Mouse (Mus musculus): ENCODE results near the gene Kcnip4. TPM values are rescaled to one million over a fixed set of nuclear protein-coding genes. Genes with fewer than 3 reads are reported as not detected.

Kcnip4 gene
- total and polyA plus RNA-seq, 3 experiments: 0.19 TPM; not detected in 2

DNA sequence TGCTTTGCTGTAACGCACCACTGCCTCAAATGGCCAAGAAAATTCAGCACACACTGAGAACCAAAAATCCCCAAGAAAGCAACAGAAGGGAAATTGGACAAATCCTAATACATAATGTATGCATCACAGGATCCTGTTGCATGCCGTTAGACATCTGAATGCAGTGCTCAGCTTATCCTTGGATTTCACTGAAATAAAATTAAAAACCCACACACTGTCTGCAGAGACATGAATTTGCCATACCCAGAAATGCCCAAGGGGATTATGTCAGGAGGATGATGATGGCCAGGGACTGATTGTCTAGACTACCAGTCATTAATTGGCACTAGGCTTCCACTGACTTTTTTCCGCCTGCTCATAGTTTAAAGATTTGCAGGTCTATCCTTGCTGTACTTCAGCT lies 818.7 kb downstream of the Kcnip4 start:
- TF ChIP-seq POLR2A (IDR thresholded peaks at IDR 0.05; ENCODE audit: control insufficient read depth in 1 of 2, insufficient read depth in 1 of 2, low read depth in 1 of 2, low read length in 2 of 2, poor library complexity in 1 of 2) (no peak), CHD1 (IDR thresholded peaks at IDR 0.05; ENCODE audit: low read depth, low read length) (no peak), ELF1 (IDR thresholded peaks at IDR 0.05; ENCODE audit: low read depth, low read length) (no peak), SMC3 (IDR thresholded peaks at IDR 0.05; ENCODE audit: low read depth, low read length) (no peak), MXI1 (IDR thresholded peaks at IDR 0.05; ENCODE audit: low read depth, low read length) (no peak), NELFE (IDR thresholded peaks at IDR 0.05; ENCODE audit: low read depth, low read length) (no peak), MYB (IDR thresholded peaks at IDR 0.05; ENCODE audit: low read depth, low read length) (no peak)
- no peak for DNase-seq (ENCODE audit: low read depth, low spot score)
- no peak overlapping the region for H3K9ac ChIP-seq (ENCODE audit: control insufficient read depth, low read depth, low read length, poor library complexity, severe bottlenecking)
- H3K79me2 ChIP-seq (ENCODE audit: control insufficient read depth, insufficient read depth, low read length, poor library complexity): no peaks in the 10 kb centered on the region
- no peaks in the 10 kb centered on the region; a peak in 1 of 4 replicates for H3K27me3 ChIP-seq (ENCODE audit: control insufficient read depth in 1 of 2, insufficient read depth in 2 of 2, low read length in 2 of 2)
- H3K9me3 ChIP-seq (replicated peaks; ENCODE audit: insufficient read depth, low read length): no peaks in the 10 kb centered on the region
- H3K4me1 ChIP-seq (ENCODE audit: control insufficient read depth in 1 of 2, insufficient read depth in 2 of 2, low read length in 2 of 2): no peaks in the 10 kb centered on the region
- H3K4me3 ChIP-seq (ENCODE audit: control insufficient read depth in 1 of 2, insufficient read depth in 1 of 2, low read depth in 2 of 2, low read length in 2 of 2): no peak overlapping the region
- no peaks in the 10 kb centered on the region for H3K36me3 ChIP-seq (ENCODE audit: control insufficient read depth in 1 of 2, insufficient read depth in 2 of 2, low read length in 2 of 2)
- no peak overlapping the region for H3K27ac ChIP-seq (ENCODE audit: control insufficient read depth, low read depth, low read length)

GRCm38 (mm10) chr5:48687068-48687467 lies 837.6 kb downstream of the Kcnip4 start:
- Histone ChIP-seq H3K79me2 (ENCODE audit: control insufficient read depth, insufficient read depth, low read length, poor library complexity) (no peaks in the 10 kb centered on the region), H3K4me1 (ENCODE audit: control insufficient read depth in 1 of 2, insufficient read depth in 2 of 2, low read length in 2 of 2) (no peaks in the 10 kb centered on the region), H3K27ac (ENCODE audit: control insufficient read depth, low read depth, low read length) (no peak overlapping the region), H3K9me3 (replicated peaks; ENCODE audit: insufficient read depth, low read length) (no peaks in the 10 kb centered on the region), H3K9ac (ENCODE audit: control insufficient read depth, low read depth, low read length, poor library complexity, severe bottlenecking) (no peak overlapping the region), H3K27me3 (ENCODE audit: control insufficient read depth in 1 of 2, insufficient read depth in 2 of 2, low read length in 2 of 2) (no peaks in the 10 kb centered on the region; a peak in 1 of 4 replicates), H3K36me3 (ENCODE audit: control insufficient read depth in 1 of 2, insufficient read depth in 2 of 2, low read length in 2 of 2) (no peaks in the 10 kb centered on the region), H3K4me3 (ENCODE audit: control insufficient read depth in 1 of 2, insufficient read depth in 1 of 2, low read depth in 2 of 2, low read length in 2 of 2) (no peak overlapping the region)
- no peak for TF ChIP-seq MXI1 (IDR thresholded peaks at IDR 0.05; ENCODE audit: low read depth, low read length)
- no peak for TF ChIP-seq ZMIZ1 (IDR thresholded peaks at IDR 0.05; ENCODE audit: low read depth, low read length)
- TF ChIP-seq ZNF384 (IDR thresholded peaks at IDR 0.05; ENCODE audit: low read depth, low read length): no peak
- TF ChIP-seq MEF2A (IDR thresholded peaks at IDR 0.05; ENCODE audit: extremely low read depth, insufficient replicate concordance, low read depth, low read length, poor library complexity, severe bottlenecking): no peak
- TF ChIP-seq BHLHE40 (IDR thresholded peaks at IDR 0.05; ENCODE audit: borderline replicate concordance, low read depth, low read length): no peak
- no peak for DNase-seq (ENCODE audit: low read depth, low spot score)

DNA sequence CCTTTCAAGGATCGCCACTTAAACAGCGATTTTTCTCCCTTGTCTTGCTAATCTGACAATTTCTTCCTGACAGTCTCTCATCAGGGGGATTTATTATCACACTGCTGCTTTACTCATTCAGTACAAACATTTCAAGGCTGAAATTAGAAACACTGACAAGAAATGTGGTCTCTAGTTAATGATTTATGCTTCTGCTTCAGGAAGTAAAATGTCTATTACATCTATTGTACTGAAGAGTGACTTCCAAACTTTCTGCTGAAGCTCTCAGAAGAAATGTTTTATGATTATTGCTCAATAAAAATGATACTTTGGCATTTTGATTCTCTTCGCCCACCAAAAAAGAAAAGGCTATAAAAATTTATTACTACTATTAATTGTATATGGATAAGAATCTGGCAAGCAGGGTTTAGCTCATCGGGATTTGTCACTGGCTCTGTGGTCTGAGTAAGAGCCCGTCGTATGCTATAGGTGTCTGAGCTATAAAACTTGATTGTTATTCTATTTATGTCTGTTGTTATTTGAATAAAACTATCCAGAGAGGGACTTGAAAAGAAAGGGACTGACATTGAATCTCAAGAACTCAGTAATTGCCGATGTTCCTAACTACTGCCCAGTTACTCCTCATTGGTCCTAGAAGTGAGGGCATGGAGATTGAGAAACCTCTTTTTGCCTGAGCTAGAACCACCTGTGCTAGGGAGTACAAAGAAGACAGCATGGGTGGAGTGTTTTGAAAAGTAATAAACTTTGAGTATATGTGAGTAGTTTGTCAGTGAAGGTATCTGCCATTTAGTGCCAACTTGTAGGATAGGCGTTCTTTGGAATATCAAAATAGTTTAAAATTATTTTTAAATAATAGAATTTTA lies 844.7 kb downstream of the Kcnip4 start:
- no peak for DNase-seq (ENCODE audit: low read depth, low spot score)
- Histone ChIP-seq H3K4me1 (ENCODE audit: control insufficient read depth in 1 of 2, insufficient read depth in 2 of 2, low read length in 2 of 2) (no peaks in the 10 kb centered on the region), H3K4me3 (ENCODE audit: control insufficient read depth in 1 of 2, insufficient read depth in 1 of 2, low read depth in 2 of 2, low read length in 2 of 2) (no peak overlapping the region), H3K9me3 (replicated peaks; ENCODE audit: insufficient read depth, low read length) (no peaks in the 10 kb centered on the region), H3K79me2 (ENCODE audit: control insufficient read depth, insufficient read depth, low read length, poor library complexity) (no peaks in the 10 kb centered on the region), H3K27me3 (ENCODE audit: control insufficient read depth in 1 of 2, insufficient read depth in 2 of 2, low read length in 2 of 2) (no peaks in the 10 kb centered on the region; a peak in 1 of 4 replicates), H3K36me3 (ENCODE audit: control insufficient read depth in 1 of 2, insufficient read depth in 2 of 2, low read length in 2 of 2) (no peaks in the 10 kb centered on the region), H3K9ac (ENCODE audit: control insufficient read depth, low read depth, low read length, poor library complexity, severe bottlenecking) (no peak overlapping the region), H3K27ac (ENCODE audit: control insufficient read depth, low read depth, low read length) (no peak overlapping the region)
- no peak for TF ChIP-seq POLR2AphosphoS5 (IDR thresholded peaks at IDR 0.05; ENCODE audit: borderline replicate concordance, low read depth, low read length)
- no peak for TF ChIP-seq MYB (IDR thresholded peaks at IDR 0.05; ENCODE audit: low read depth, low read length)
- no peak for TF ChIP-seq POLR2A (IDR thresholded peaks at IDR 0.05; ENCODE audit: control insufficient read depth in 1 of 2, insufficient read depth in 1 of 2, low read depth in 1 of 2, low read length in 2 of 2, poor library complexity in 1 of 2)

All from MEL (cell line).